Mouse (Mus musculus): ENCODE measurements at regions not wholly inside any gene's neighbourhood (a gene's known extent, or its start where the extent isn't known, plus 50 kb on each side); places are given as distances from the start of the nearest gene placed in this dataset.
A peak's percentile ranks its signal among the peaks of the same experiment; 100 is the strongest.

DNA sequence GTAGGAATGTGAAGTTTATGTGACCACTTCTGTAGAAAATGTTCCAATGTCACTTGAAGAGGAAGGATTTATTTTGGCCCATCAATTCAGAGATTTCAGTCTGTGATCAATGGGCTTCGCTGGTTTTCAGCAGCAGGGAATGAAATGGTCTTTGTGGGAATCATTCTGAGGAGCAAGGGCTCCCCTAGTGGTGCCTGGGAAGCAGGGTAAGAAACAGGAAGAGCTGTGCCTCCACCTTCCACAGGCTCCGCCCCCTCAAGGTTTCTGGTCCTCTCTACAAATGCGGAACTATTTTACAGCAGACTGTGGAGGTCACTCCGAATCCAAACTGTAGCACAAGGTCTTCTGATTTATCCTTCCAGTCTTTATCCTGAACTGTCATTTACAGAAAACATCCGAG, 120.7 kb downstream of the Lrig3 start:
- TF ChIP-seq CTCF (IDR thresholded peaks at IDR 0.05; ENCODE audit: extremely low read depth, insufficient read length, insufficient replicate concordance, low read depth, low read length) (peak; percentile 34; the same call in 1 of the 2 replicates), POLR2A (IDR thresholded peaks at IDR 0.05; ENCODE audit: low read depth, low read length) (no peak)
